Comparison of ENCODE assay signal across 22 mouse cellular contexts in the genomic region with DNA sequence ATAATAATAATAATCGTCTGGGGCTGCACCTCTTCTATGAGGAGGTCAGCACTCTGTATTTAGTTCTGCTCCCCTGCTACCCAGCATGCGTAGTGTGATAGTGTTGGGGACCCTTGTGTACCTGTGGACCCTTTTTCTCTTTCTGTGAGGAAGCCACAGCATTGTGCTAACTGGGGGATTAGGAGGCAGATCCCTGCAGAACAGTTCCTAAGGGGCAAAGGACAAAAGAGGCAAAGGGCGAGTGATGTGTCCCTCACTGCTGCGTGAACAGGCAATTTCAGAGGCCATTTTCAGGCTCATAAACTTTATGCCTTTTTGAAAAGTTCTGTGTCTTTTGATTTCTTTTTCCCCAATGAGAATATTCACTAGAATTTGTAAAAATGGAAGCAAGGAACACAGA.
"Had no signal": no experiment of that assay in that cellular context is flagged by ENCODE, and none has a peak within 500 bp of the region (broad histone marks: within the 10 kb centered on the region; RNA-seq: fewer than 3 reads in every experiment).

No protein-coding gene starts in this region.

- H3K27me3 ChIP-seq: limb, embryonic 13.5 days; liver, embryonic 12.5 days; liver, embryonic 15.5 days; lung, embryonic 15.5 days; megakaryocyte, embryonic 14.5 days; midbrain, embryonic 15.5 days; stomach, embryonic 15.5 days had no signal

- H3K27ac ChIP-seq: kidney, postnatal 0 days; layer of hippocampus, adult 2 months; limb, embryonic 10.5 days; limb, embryonic 13.5 days; liver, embryonic 12.5 days; liver, embryonic 15.5 days; lung, embryonic 15.5 days; midbrain, embryonic 10.5 days; midbrain, embryonic 15.5 days; stomach, embryonic 15.5 days had no signal

- H3K9ac ChIP-seq: limb, embryonic 13.5 days; liver, embryonic 12.5 days; liver, embryonic 15.5 days; lung, embryonic 15.5 days; midbrain, embryonic 15.5 days; stomach, embryonic 15.5 days had no signal

- H3K36me3 ChIP-seq: lung, embryonic 15.5 days; midbrain, embryonic 15.5 days; stomach, embryonic 15.5 days had no signal

- H3K4me2 ChIP-seq: limb, embryonic 13.5 days; liver, embryonic 12.5 days; liver, embryonic 15.5 days; lung, embryonic 15.5 days; midbrain, embryonic 15.5 days; stomach, embryonic 15.5 days had no signal

- H3K4me1 ChIP-seq: limb, embryonic 10.5 days; liver, embryonic 12.5 days; liver, embryonic 15.5 days; midbrain, embryonic 10.5 days; midbrain, embryonic 15.5 days; stomach, embryonic 15.5 days had no signal

- H3K9me3 ChIP-seq: limb, embryonic 10.5 days; limb, embryonic 13.5 days; liver, embryonic 12.5 days; liver, embryonic 15.5 days; lung, embryonic 15.5 days; midbrain, embryonic 10.5 days; midbrain, embryonic 15.5 days; stomach, embryonic 15.5 days had no signal

- ATAC-seq: liver, embryonic 12.5 days; midbrain, embryonic 15.5 days had no signal

- H3K4me3 ChIP-seq: layer of hippocampus, adult 2 months; limb, embryonic 10.5 days; limb, embryonic 13.5 days; liver, embryonic 12.5 days; liver, embryonic 15.5 days; lung, embryonic 15.5 days; megakaryocyte, embryonic 14.5 days; midbrain, embryonic 10.5 days; midbrain, embryonic 15.5 days; stomach, embryonic 15.5 days had no signal

- DNase-seq: kidney, adult 2 months; kidney, postnatal 25 days; layer of hippocampus, adult 9-11 months; liver; lung, adult 18-20 months; lung, postnatal 10 days; lung, postnatal 36 days; retina, postnatal 1 day; right cerebral cortex, postnatal 25 days; spleen, adult 18-20 months; thymus, postnatal 25 days had no signal
